Mouse (Mus musculus) Muller cell, postnatal 12 days (primary cell): ENCODE measurements around the gene Ubxn11.

ENCODE experiments used
- DNase-seq: peaks from one replicate; pipeline ENCODE4 v3.0.0-alpha.2; 2015; ENCODE audit errors: inconsistent ontology term

Gene Ubxn11

GRCm38 (mm10) chr4:134118126-134118800, 15.9 kb downstream of the Ubxn11 start:
- DNase-seq: no peak

GRCm38 (mm10) chr4:134119042-134119441, 16.7 kb downstream of the Ubxn11 start:
- no peak for DNase-seq

GRCm38 (mm10) chr4:134119644-134120043, 17.3 kb downstream of the Ubxn11 start:
- no peak for DNase-seq

GRCm38 (mm10) chr4:134120192-134120805, 17.9 kb downstream of the Ubxn11 start:
- no peak for DNase-seq

- DNase-seq: no peak
These were observed 18.5 kb downstream of the Ubxn11 start for GRCm38 (mm10) chr4:134120916-134121315.

GRCm38 (mm10) chr4:134121571-134121970, 19.2 kb downstream of the Ubxn11 start:
- DNase-seq: no peak

- no peak for DNase-seq
These were observed 19.9 kb downstream of the Ubxn11 start for GRCm38 (mm10) chr4:134122281-134122680.

GRCm38 (mm10) chr4:134123147-134123546, 20.8 kb downstream of the Ubxn11 start:
- no peak for DNase-seq

GRCm38 (mm10) chr4:134123680-134124551, 21.5 kb downstream of the Ubxn11 start:
- peak; percentile 32 for DNase-seq

GRCm38 (mm10) chr4:134125383-134126060, 23.2 kb downstream of the Ubxn11 start:
- no peak for DNase-seq

GRCm38 (mm10) chr4:134126300-134127120, 24.1 kb downstream of the Ubxn11 start:
- no peak for DNase-seq

- no peak for DNase-seq
These were observed 24.7 kb downstream of the Ubxn11 start for GRCm38 (mm10) chr4:134127121-134127455.

- DNase-seq: peak; percentile 4
These were observed 25.4 kb downstream of the Ubxn11 start for GRCm38 (mm10) chr4:134127793-134128192.

- peak; percentile 88 for DNase-seq
These were observed 26.0 kb downstream of the Ubxn11 start, which contains the start of gene Sh3bgrl3 for GRCm38 (mm10) chr4:134128221-134128982. Gene Sh3bgrl3 (minus strand): TSS chr4:134128789.

- no peak for DNase-seq
These were observed 26.6 kb downstream of the Ubxn11 start for GRCm38 (mm10) chr4:134128983-134129362.

GRCm38 (mm10) chr4:134129482-134129881, 27.1 kb downstream of the Ubxn11 start:
- DNase-seq: no peak

- DNase-seq: no peak
These were observed 29.7 kb downstream of the Ubxn11 start for GRCm38 (mm10) chr4:134132117-134132516.

- peak; percentile 5 for DNase-seq
These were observed 30.2 kb downstream of the Ubxn11 start for GRCm38 (mm10) chr4:134132519-134133095.

GRCm38 (mm10) chr4:134136280-134136926, 34.0 kb downstream of the Ubxn11 start:
- no peak for DNase-seq
